Mouse (Mus musculus) retina, embryonic 14.5 days (tissue): ENCODE measurements at regions not wholly inside any gene's neighbourhood (a gene's known extent, or its start where the extent isn't known, plus 50 kb on each side); places are given as distances from the start of the nearest gene placed in this dataset.

Experiments used
- DNase-seq: peaks from one replicate; pipeline ENCODE4 v3.0.0-alpha.2; 2015; ENCODE audit warnings: low spot score

GRCm38 (mm10) chr1:166811341-166812071 lies 129.9 kb upstream of the Fmo9 start:
- no peak for DNase-seq

GRCm38 (mm10) chr1:166812072-166812461 lies 130.4 kb upstream of the Fmo9 start:
- no peak for DNase-seq

GRCm38 (mm10) chr1:166812920-166813439 lies 131.3 kb upstream of the Fmo9 start:
- DNase-seq: no peak

DNA sequence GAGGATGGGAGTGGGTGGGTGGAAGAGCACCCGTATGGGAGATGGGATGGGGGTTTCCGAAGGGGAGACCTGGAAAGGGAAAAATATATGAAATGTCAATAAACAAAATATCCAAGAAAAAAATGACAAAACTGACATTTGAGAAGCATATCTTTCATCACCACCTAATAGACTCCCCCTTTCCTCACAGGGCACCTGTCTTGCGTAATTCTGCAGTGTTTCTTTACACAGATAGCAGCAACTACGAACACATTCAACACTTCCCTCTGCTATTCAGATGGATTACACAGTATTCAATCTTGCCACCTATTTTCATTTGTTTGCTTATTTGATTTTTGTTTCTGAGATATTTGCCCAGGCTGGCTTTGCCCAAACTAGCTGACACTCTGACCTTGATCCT lies 136.3 kb upstream of the Fmo9 start:
- no peak for DNase-seq

- no peak for DNase-seq
These were observed 137.0 kb upstream of the Fmo9 start for GRCm38 (mm10) chr1:166818682-166819081.

DNA sequence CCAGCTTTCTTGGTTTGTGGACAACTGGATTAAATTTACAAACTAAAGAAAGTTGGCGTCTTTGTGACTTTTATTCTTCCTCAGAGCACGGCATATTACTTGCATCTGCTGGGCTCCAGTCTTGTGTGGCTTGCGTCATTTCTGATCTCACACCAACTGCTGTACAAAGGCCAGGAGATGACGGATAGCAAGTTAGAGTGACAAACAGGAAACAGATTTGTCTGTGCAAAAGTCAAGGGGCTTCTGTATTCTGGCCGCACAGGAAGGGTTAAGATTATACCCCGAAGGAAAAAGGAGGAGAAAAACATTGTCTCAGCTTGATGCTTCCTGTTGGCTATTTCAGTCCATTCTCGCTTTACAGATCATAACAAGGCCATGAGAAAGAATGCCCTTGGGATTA lies 137.8 kb upstream of the Fmo9 start:
- DNase-seq: no peak

GRCm38 (mm10) chr1:166820050-166820449 lies 138.4 kb upstream of the Fmo9 start:
- DNase-seq: no peak

GRCm38 (mm10) chr1:166821146-166821545 lies 139.5 kb upstream of the Fmo9 start:
- no peak for DNase-seq

- no peak for DNase-seq
These were observed 155.7 kb upstream of the Fmo9 start for GRCm38 (mm10) chr1:166837299-166837698.

DNA sequence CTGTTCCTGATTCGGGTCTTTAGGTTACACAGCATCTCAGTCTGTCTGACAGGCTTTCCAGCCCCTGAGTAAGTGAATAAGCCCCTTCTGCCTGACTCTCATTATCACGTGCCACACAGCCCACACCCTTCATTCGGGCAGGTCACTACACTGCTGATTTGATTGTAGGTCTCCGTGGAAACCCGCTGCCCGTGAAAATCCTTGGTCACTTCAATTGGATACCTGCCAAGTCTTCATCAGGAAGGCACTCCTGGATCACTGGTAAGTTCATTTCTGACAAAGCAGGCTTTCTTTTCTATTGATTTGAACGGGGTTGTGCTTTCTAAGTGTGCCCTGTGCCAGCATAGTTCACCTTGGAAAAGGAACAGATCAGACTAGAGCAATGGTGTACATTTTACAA lies 158.2 kb upstream of the Fmo9 start:
- DNase-seq: peak; percentile 18

DNA sequence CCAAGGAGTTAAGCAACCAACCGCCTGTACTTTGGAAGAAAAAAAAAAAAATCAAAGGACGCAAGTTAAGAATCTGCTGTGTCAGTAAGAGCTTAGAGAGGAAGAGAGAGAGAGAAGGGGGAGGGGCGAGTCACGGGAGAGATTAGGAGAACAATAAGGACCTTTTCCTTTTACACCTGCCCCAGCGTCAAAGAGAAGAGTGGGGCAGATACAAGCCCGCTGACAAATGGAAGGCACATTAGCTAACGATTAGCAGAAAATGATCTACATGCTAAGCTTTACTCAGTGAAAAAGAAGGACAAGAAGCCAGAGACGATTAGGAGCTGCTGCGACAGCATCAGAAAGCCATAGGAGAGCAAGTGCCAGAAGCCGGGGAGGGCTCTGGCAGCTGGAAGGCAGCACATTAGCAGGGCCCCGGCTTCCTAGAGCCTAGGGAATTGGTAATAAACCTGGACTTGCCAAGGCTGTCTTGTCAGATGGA lies 157.8 kb upstream of the Fam78b start:
- DNase-seq: peak; percentile 49

GRCm38 (mm10) chr1:166846566-166846965 lies 154.7 kb upstream of the Fam78b start:
- no peak for DNase-seq

- DNase-seq: no peak
These were observed 154.0 kb upstream of the Fam78b start for GRCm38 (mm10) chr1:166847233-166847632.

DNA sequence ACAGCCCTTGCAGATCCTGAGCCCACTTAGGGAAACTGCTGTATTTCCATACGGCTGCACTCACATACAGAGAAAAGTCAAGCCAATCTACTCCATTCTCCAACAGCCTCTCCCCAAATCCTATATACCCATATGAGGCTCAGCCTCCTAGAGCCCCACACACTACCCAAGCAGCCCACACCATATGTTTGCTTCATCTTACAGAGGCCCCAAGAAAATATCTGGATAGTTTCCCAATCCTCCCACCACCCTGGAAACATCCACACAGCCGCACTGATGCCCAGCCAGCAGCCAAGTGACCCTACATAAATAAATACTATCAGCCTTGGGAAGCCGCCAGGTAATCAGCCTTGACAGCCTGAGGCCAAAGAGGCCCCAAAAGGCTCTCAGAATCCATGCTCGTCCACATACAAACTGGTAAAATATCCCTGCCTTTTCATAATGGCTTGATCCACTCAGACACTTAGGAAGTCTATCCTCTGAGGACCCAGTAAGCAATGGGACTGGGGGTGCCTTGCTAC lies 153.1 kb upstream of the Fam78b start:
- no peak for DNase-seq

GRCm38 (mm10) chr1:166855988-166856387 lies 145.2 kb upstream of the Fam78b start:
- DNase-seq: no peak

DNA sequence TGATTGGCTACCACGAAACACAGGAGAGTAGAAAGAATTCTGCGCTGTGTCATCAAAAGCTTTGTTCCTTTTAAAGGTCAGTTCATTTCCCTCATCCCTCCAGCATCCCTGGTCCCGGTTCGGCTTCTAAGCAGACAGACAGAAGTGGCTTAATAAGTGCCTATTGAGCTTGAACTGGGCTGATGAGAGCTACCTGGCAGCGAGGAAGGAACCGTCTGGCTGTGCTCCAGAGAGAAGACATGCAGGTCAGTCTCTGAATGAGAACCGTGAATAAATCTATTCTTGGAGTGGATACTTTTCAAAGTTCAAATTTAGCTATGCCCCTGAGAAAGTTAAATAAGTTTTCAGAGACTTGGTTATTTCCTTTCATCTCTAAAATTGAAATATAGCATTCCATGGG lies 135.0 kb upstream of the Fam78b start:
- no peak for DNase-seq

DNA sequence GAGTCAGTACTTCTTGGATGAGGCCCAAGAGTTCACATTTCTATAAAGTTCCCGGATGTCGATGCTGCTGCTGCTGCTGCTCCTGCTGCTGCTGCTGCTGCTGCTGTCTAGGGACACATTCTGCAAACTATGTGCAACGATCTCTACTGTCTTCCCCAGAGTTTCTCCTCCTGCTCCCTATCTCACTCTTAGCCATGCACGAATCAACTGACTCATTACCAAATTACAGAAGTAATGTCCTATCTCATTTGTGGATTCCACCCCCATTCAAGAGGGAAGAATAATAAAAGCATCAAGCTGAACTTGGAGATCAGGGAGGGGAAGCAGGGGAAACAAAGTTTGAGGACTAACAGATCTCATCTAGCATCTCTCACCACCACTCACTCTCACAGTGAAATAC lies 130.0 kb upstream of the Fam78b start:
- DNase-seq: no peak

GRCm38 (mm10) chr1:166876452-166876851 lies 124.8 kb upstream of the Fam78b start:
- DNase-seq: no peak

DNA sequence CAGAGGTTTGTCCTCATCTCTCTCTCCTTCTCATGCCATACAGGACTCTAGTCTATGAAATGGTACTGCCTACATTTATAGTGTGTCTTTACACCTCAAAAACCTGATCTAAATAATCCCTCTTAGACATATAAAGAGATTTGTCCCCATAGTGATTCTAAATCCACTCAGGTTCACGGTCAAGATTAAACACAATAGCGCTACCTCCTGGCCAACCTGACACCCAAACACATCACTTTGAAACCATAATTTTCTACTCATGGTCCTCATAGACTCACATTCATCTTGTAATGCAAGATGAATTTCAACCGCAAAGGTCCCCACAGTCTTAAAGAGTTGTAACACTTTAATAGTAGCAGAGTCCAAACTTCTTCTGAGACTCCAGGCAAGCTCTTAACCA lies 118.0 kb upstream of the Fam78b start:
- no peak for DNase-seq

- DNase-seq: no peak
These were observed 105.3 kb upstream of the Fam78b start for GRCm38 (mm10) chr1:166895945-166896344.

DNA sequence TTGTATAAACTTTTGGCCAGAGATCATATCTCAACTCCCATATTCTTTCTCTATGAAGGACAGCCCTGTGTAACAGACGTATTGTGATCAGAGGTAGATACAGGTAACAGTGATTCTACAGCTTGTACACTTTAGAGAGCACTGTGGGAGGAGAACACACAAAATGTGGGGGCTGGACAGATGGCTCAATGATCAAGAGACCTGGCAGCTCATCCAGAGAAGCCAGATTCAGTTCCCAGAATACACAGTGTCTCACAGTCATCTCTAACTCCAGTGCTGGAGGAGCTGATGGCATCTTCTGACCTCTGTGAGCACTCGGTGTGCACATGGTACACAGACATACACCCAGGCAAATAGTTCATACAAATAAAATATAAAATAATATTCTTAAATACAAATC lies 102.5 kb upstream of the Fam78b start:
- no peak for DNase-seq

- DNase-seq: no peak
These were observed 102.0 kb upstream of the Fam78b start for GRCm38 (mm10) chr1:166899238-166899637.

DNA sequence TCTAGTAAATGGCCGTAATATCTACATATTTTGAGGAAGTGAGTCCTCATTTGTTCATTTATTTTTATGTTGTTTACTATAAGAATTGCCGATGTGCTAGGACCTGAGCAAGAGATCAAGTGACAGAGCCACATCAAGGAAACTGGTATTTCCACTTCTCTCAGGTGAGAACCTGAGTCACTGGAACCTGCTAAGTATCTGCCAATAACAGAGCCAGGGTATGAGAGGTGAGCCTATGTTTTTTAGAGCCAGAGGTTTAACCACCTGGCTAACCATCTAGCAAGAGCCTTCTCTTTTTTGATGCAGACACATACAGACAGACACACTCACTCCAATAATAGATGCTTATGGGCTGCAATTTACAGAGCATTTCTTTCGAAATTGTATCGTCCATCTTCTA lies 101.2 kb upstream of the Fam78b start:
- no peak for DNase-seq
